Mouse (Mus musculus) neural tube, embryonic 12.5 days (tissue): ENCODE results near the gene Lama2. TPM values are rescaled to one million over a fixed set of nuclear protein-coding genes. Genes with fewer than 3 reads are reported as not detected.

Experiments
- ATAC-seq: fragments of 200-750 bp; cut with Nextera tagmentation; 2 replicates; pipeline ENCODE4 v1.8.0; 2017; ENCODE audit warnings: low read depth, mild to moderate bottlenecking, moderate TSS enrichment, moderate library complexity; ENCODE audit not compliant: low FRiP score
- H3K27ac ChIP-seq: fragments of 300-500 bp; sonication (generic); 2 replicates; pipeline ENCODE4 v1.5.1; 2016
- H3K27me3 ChIP-seq: fragments of 300-500 bp; sonication (generic); replicated peaks from 2 replicates; pipeline ENCODE4 v1.6.1; 2016; ENCODE audit warnings: mild to moderate bottlenecking
- H3K36me3 ChIP-seq: fragments of 300-500 bp; sonication (generic); 2 replicates; pipeline ENCODE4 v1.6.1; 2016; ENCODE audit warnings: mild to moderate bottlenecking
- H3K4me1 ChIP-seq: fragments of 300-500 bp; sonication (generic); 2 replicates; pipeline ENCODE4 v1.6.1; 2016
- H3K4me2 ChIP-seq: fragments of 300-500 bp; sonication (generic); replicated peaks from 2 replicates; pipeline ENCODE4 v1.6.1; 2016; ENCODE audit warnings: mild to moderate bottlenecking
- H3K4me3 ChIP-seq: fragments of 300-500 bp; sonication (generic); 2 replicates; pipeline ENCODE4 v1.5.1; 2016
- H3K9ac ChIP-seq: fragments of 300-500 bp; sonication (generic); 2 replicates; pipeline ENCODE4 v1.6.1; 2016; ENCODE audit warnings: mild to moderate bottlenecking
- H3K9me3 ChIP-seq: fragments of 300-500 bp; sonication (generic); 2 replicates; pipeline ENCODE4 v1.6.1; 2016; ENCODE audit warnings: mild to moderate bottlenecking
- WGBS: fragments of 180-500 bp; shearing (Covaris S2); methylation state at CpG from one replicate; pipeline ENCODE4 v1.1.7; 2016; 5-methylcytosine and 5-hydroxymethylcytosine counted together
- polyA plus RNA-seq: library from polyadenylated mRNA; unstranded; fragments of >200 nt; fragmentation: Nextera tagmentation; extraction: Ambion mirVana; gene quantifications from 2 replicates; pipeline ENCODE4 v1.2.1, GENCODE M21; 2016

The Lama2 gene
- polyA plus RNA-seq, 1 experiment from 2014 or later: 12.3 TPM

DNA sequence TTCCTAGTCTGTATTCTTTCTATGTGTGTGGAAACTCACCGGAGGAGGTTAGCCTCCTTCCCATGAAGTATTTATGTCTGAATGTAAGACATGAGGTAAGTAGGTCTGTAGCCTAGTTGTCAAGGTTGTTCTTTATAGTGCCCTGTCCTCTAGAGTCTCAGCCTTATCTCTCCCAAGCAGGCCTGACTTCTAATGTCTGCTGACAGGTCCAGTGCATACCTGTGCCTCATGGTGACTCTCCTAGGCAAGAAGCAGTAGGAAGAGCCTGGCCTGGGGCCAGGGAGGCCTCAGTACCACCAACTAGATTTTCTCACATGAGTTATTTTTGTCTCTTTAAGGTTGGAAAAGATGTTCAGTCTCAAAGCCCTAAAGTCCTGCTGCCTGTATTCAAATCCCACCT, 483.8 kb downstream of the Lama2 start:
- no peaks in the 10 kb centered on the region for H3K27me3 ChIP-seq
- no peak overlapping the region for H3K4me3 ChIP-seq
- H3K27ac ChIP-seq: no peak overlapping the region
- H3K9ac ChIP-seq: no peak overlapping the region
- no peaks in the 10 kb centered on the region for H3K9me3 ChIP-seq
- WGBS: 91% methylated on average over 1 of the region's 1 CpGs
- H3K4me1 ChIP-seq: no peaks in the 10 kb centered on the region
- no peaks in the 10 kb centered on the region for H3K36me3 ChIP-seq
- ATAC-seq: no peak
- no peak overlapping the region for H3K4me2 ChIP-seq

GRCm38 (mm10) chr10:27133135-27133534, 486.4 kb downstream of the Lama2 start:
- H3K27me3 ChIP-seq: no peaks in the 10 kb centered on the region
- 12% methylated on average over 1 of the region's 1 CpGs for WGBS
- H3K9me3 ChIP-seq: no peaks in the 10 kb centered on the region
- ATAC-seq: peak; percentile 82
- no peaks in the 10 kb centered on the region for H3K36me3 ChIP-seq
- no peak overlapping the region for H3K4me2 ChIP-seq
- H3K27ac ChIP-seq: no peak overlapping the region
- H3K9ac ChIP-seq: no peak overlapping the region
- no peak overlapping the region for H3K4me3 ChIP-seq
- no peaks in the 10 kb centered on the region for H3K4me1 ChIP-seq

GRCm38 (mm10) chr10:27127454-27127853, 492.1 kb downstream of the Lama2 start:
- Histone ChIP-seq H3K9ac (no peak overlapping the region), H3K36me3 (no peaks in the 10 kb centered on the region), H3K4me1 (no peaks in the 10 kb centered on the region), H3K27ac (no peak overlapping the region), H3K4me3 (no peak overlapping the region), H3K4me2 (no peak overlapping the region), H3K9me3 (no peaks in the 10 kb centered on the region), H3K27me3 (no peaks in the 10 kb centered on the region)
- WGBS: 81% methylated on average over 2 of the region's 2 CpGs
- ATAC-seq: no peak

DNA sequence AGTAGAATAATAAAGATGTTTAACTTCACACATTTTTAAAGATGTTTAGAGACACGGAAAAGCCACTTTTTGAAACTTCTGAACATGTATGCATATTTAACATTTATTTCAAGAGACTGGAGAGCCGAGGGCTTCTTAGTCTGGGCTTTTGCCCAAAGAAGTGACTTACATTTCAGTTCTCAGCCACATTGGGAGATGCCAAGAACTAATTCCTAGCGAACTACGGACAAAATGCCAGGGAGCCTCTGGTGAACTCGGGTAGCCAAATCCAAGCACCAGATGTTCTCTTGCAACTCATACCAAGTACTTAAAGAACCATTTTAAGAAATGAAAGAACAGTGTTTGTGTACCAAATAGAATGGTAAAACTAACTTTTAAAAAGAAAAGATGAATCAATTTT, 495.8 kb downstream of the Lama2 start:
- no peaks in the 10 kb centered on the region for H3K4me1 ChIP-seq
- 92% methylated on average over 5 of the region's 5 CpGs for WGBS
- H3K27me3 ChIP-seq: no peaks in the 10 kb centered on the region
- no peaks in the 10 kb centered on the region for H3K9me3 ChIP-seq
- H3K4me2 ChIP-seq: no peak overlapping the region
- ATAC-seq: no peak
- H3K4me3 ChIP-seq: no peak overlapping the region
- H3K27ac ChIP-seq: no peak overlapping the region
- H3K36me3 ChIP-seq: no peaks in the 10 kb centered on the region
- H3K9ac ChIP-seq: no peak overlapping the region

GRCm38 (mm10) chr10:27117815-27118214, 501.7 kb downstream of the Lama2 start:
- H3K9me3 ChIP-seq: no peaks in the 10 kb centered on the region
- no peak overlapping the region for H3K4me2 ChIP-seq
- H3K4me1 ChIP-seq: no peaks in the 10 kb centered on the region
- H3K27ac ChIP-seq: no peak overlapping the region
- ATAC-seq: no peak
- H3K27me3 ChIP-seq: no peaks in the 10 kb centered on the region
- H3K4me3 ChIP-seq: no peak overlapping the region
- no peaks in the 10 kb centered on the region for H3K36me3 ChIP-seq
- WGBS: 89% methylated on average over 3 of the region's 3 CpGs
- H3K9ac ChIP-seq: no peak overlapping the region

DNA sequence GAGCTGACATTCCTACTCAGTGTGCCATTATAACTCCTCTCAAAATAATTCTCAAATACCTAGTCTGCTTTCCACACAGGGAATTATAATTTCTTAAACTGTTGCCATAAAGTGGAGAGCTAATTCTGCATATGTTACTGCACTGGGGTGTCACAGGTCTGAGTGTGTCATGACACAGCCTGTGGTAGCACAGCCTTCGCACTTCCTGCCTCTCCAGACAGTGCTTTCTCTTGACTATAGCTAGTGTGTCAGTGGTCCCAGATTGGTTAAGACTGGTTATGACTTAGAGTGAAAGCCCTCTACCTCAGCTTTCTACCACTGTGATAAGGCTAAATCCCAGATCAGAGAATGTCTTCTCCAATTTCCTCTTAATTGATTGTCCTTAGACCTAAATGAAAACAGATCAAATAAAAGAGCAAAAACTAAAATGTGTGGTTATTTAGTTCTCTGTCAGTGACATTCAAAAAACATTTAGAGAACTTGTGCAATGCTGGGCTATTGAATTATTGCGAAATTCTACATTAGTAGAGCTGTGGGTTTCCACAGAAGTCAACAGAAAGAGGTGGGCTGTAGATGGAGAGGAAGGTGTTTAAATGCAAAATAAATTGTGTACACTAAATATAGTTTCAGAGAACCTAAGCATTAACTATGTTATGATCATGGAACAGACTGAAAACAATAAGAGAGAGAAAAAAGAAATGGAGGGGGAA, 502.5 kb downstream of the Lama2 start:
- H3K4me3 ChIP-seq: no peak overlapping the region
- no peak for ATAC-seq
- no peaks in the 10 kb centered on the region for H3K36me3 ChIP-seq
- no peaks in the 10 kb centered on the region for H3K27me3 ChIP-seq
- WGBS: 92% methylated on average over 2 of the region's 2 CpGs
- no peaks in the 10 kb centered on the region for H3K4me1 ChIP-seq
- no peaks in the 10 kb centered on the region for H3K9me3 ChIP-seq
- H3K4me2 ChIP-seq: no peak overlapping the region
- H3K27ac ChIP-seq: no peak overlapping the region
- no peak overlapping the region for H3K9ac ChIP-seq

DNA sequence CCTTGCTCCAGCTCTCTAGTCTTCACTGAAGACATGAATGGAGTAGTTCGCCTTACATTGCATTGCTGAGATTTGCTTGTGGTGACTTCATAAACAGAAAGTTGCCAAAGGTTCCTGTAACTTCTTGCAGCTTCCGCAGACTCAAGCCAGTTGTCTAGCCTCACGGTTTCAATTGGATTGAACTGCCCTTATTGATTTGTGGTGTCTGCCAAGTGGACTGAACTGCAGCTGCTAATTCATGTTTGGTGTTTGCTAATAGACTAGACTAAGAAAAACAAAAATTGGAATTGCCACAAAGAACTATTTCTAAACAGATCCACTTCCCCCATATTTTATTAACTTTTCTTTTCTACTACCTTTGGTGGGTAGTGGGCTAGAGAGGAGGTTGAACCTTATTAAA, 505.4 kb downstream of the Lama2 start:
- Histone ChIP-seq H3K4me1 (no peaks in the 10 kb centered on the region), H3K9ac (no peak overlapping the region), H3K27me3 (no peaks in the 10 kb centered on the region), H3K36me3 (no peaks in the 10 kb centered on the region), H3K4me2 (no peak overlapping the region), H3K4me3 (no peak overlapping the region), H3K27ac (no peak overlapping the region), H3K9me3 (no peaks in the 10 kb centered on the region)
- ATAC-seq: no peak
- WGBS: 89% methylated on average over 3 of the region's 3 CpGs

DNA sequence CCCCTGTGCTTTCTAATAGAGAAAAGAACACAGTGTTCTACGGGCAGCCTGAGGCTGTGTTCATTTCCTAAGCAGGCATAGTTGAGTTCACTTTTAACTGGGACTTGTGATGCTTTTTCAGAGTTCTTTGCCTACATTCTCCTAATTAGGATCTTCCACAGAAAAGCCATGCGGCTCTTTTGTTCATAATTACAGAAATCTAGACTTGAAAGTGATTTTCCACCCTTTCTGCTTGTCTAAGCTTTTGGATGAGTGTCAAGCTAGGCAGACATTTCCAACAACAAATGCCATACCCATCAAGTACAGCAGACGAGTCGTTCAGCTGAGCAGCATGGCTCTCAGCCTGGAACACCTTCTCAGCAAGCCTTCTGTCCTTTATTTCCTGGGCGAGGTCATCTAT, 515.7 kb downstream of the Lama2 start:
- H3K9ac ChIP-seq: no peak overlapping the region
- H3K27me3 ChIP-seq: no peaks in the 10 kb centered on the region
- no peaks in the 10 kb centered on the region for H3K36me3 ChIP-seq
- H3K9me3 ChIP-seq: no peaks in the 10 kb centered on the region
- ATAC-seq: no peak
- no peak overlapping the region for H3K4me3 ChIP-seq
- no peaks in the 10 kb centered on the region for H3K4me1 ChIP-seq
- WGBS: 84% methylated on average over 5 of the region's 5 CpGs
- no peak overlapping the region for H3K27ac ChIP-seq
- no peak overlapping the region for H3K4me2 ChIP-seq

- Histone ChIP-seq H3K36me3 (no peaks in the 10 kb centered on the region), H3K9me3 (no peaks in the 10 kb centered on the region), H3K4me3 (no peak overlapping the region), H3K9ac (no peak overlapping the region), H3K27ac (no peak overlapping the region), H3K4me2 (no peak overlapping the region), H3K27me3 (no peaks in the 10 kb centered on the region), H3K4me1 (no peaks in the 10 kb centered on the region)
- no peak for ATAC-seq
- 86% methylated on average over 3 of the region's 3 CpGs for WGBS
These were observed 517.7 kb downstream of the Lama2 start for GRCm38 (mm10) chr10:27101800-27102353.

GRCm38 (mm10) chr10:27077113-27077512, 542.4 kb downstream of the Lama2 start:
- Histone ChIP-seq H3K4me3 (no peak overlapping the region), H3K9me3 (no peaks in the 10 kb centered on the region), H3K9ac (no peak overlapping the region), H3K27me3 (no peaks in the 10 kb centered on the region), H3K27ac (no peak overlapping the region), H3K36me3 (no peaks in the 10 kb centered on the region), H3K4me2 (no peak overlapping the region), H3K4me1 (no peaks in the 10 kb centered on the region)
- WGBS: 83% methylated on average over 2 of the region's 2 CpGs
- no peak for ATAC-seq

GRCm38 (mm10) chr10:27068794-27069435, 550.6 kb downstream of the Lama2 start:
- no peak overlapping the region for H3K4me2 ChIP-seq
- no peak overlapping the region for H3K4me3 ChIP-seq
- no peaks in the 10 kb centered on the region for H3K4me1 ChIP-seq
- H3K27ac ChIP-seq: no peak overlapping the region
- 82% methylated on average over 2 of the region's 2 CpGs for WGBS
- no peaks in the 10 kb centered on the region for H3K27me3 ChIP-seq
- H3K36me3 ChIP-seq: no peaks in the 10 kb centered on the region
- ATAC-seq: no peak
- no peaks in the 10 kb centered on the region for H3K9me3 ChIP-seq
- no peak overlapping the region for H3K9ac ChIP-seq

- H3K4me1 ChIP-seq: no peaks in the 10 kb centered on the region
- WGBS: 58% methylated on average over 4 of the region's 4 CpGs
- no peaks in the 10 kb centered on the region for H3K9me3 ChIP-seq
- no peaks in the 10 kb centered on the region for H3K27me3 ChIP-seq
- H3K9ac ChIP-seq: no peak overlapping the region
- H3K4me3 ChIP-seq: no peak overlapping the region
- H3K27ac ChIP-seq: no peak overlapping the region
- H3K36me3 ChIP-seq: no peaks in the 10 kb centered on the region
- no peak for ATAC-seq
- H3K4me2 ChIP-seq: no peak overlapping the region
These were observed 555.9 kb downstream of the Lama2 start for GRCm38 (mm10) chr10:27063671-27064070.

DNA sequence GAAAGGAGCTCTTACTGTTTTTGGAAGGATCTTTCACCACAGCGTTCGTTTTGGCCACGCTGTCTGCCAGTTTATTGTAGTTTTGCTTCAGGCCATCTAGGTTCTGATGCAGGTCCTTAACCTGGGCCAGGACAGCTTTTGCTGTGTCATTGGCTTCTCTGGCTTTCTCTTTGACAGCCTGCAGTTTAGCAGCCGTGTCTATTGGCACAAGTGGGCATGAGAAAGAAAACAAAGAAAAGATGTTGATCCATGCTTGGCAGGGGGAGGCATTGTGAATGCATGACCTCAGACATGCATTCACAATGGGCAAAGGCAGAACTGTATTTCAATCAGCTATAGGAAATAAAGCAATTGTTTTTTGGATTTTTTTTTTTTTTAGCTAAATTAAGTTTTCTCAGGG, 565.1 kb downstream of the Lama2 start:
- Histone ChIP-seq H3K4me1 (no peaks in the 10 kb centered on the region), H3K36me3 (no peaks in the 10 kb centered on the region), H3K27ac (no peak overlapping the region), H3K9me3 (no peaks in the 10 kb centered on the region), H3K4me2 (no peak overlapping the region), H3K27me3 (no peaks in the 10 kb centered on the region), H3K4me3 (no peak overlapping the region), H3K9ac (no peak overlapping the region)
- ATAC-seq: no peak
- WGBS: 74% methylated on average over 4 of the region's 4 CpGs
